Comparison of ENCODE assay signal across 8 mouse cellular contexts in the genomic region with DNA sequence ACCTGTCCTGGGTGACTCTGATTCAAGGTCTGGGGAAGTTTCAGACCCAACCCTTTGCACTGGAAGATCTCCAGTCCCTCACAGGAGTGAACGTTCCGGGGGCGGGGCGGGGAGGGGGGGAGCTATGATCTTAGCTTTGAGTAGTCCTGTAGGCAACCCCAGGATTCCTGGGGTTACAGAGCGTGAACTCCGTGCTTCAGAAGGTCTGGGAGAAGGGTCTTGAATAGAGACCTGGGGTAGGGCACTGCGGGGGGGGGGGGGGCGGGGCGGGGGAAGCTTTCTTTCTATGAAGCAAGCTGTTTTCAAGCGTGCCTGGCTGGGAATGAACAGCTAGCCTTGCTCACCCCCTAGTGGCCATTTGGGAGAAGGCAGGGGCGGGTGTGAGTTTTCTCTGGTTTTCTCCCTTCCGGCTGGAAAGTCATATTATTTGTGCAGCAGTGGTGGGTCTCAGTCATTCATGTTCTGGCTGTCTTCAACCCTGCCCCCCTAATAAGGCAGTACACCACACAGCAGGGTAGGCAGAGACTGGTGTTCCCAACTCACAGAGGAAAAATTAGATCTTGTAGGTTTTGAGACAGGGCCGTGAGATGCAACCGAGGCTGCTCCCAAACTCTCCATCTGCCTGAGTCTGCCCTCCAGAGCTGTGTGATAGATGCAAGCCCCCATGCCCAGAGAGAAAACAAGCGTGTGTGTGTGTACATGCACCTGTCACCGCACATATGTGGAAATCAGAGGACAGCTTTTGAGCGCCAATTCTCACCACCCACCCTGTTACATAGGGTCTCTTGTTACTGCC. TPM values are rescaled to one million over a fixed set of nuclear protein-coding genes. Genes with fewer than 3 reads are reported as not detected.
DNase-seq lines count a peak whose midpoint lies in the region; ATAC-seq lines count a peak whose summit lies in the region.

No protein-coding gene starts in this region.

- H3K9ac ChIP-seq in embryonic facial prominence, embryonic 12.5 days: no peak overlapping the region
- no peak overlapping the region for H3K9ac ChIP-seq in kidney, embryonic 14.5 days (ENCODE audit: low read depth, low read length)
- 0 out of 2 replicates have a peak overlapping the region, but pooled peaks have one; percentile 19 for H3K9ac ChIP-seq in limb, embryonic 13.5 days
- no peak overlapping the region for H3K9ac ChIP-seq in midbrain, embryonic 15.5 days

- peak overlapping the region; percentile 25 for H3K4me3 ChIP-seq in embryonic facial prominence, embryonic 12.5 days
- H3K4me3 ChIP-seq in heart, embryonic 10.5 days: peak overlapping the region; percentile 41
- H3K4me3 ChIP-seq in kidney, embryonic 14.5 days (ENCODE audit: low read length): peak overlapping the region; percentile 17; the same call in 1 of the 2 replicates
- H3K4me3 ChIP-seq in limb, embryonic 13.5 days: peak overlapping the region; percentile 27
- H3K4me3 ChIP-seq in midbrain, embryonic 15.5 days: peak overlapping the region; percentile 29

- peak; percentile 23 to 92 for DNase-seq in frontal cortex, adult 2 months (ENCODE audit: extremely low spot score in 1 of 2, low spot score in 1 of 2)
- peak; percentile 87 for DNase-seq in heart, embryonic 10.5 days (ENCODE audit: low spot score)
- DNase-seq in spleen, postnatal 10 days (ENCODE audit: low spot score in 2 of 2): peak; percentile 38 to 77

- H3K27ac ChIP-seq in embryonic facial prominence, embryonic 12.5 days: no peak overlapping the region
- H3K27ac ChIP-seq in heart, embryonic 10.5 days: no peak overlapping the region
- no peak overlapping the region for H3K27ac ChIP-seq in kidney, embryonic 14.5 days (ENCODE audit: low read depth, low read length)
- H3K27ac ChIP-seq in limb, embryonic 13.5 days: no peak overlapping the region
- no peak overlapping the region for H3K27ac ChIP-seq in midbrain, embryonic 15.5 days

- H3K36me3 ChIP-seq in embryonic facial prominence, embryonic 12.5 days: no peaks in the 10 kb centered on the region
- H3K36me3 ChIP-seq in heart, embryonic 10.5 days: no peaks in the 10 kb centered on the region
- no peaks in the 10 kb centered on the region for H3K36me3 ChIP-seq in kidney, embryonic 14.5 days (ENCODE audit: control insufficient read depth, insufficient read depth, low read length)
- no peaks in the 10 kb centered on the region for H3K36me3 ChIP-seq in limb, embryonic 13.5 days
- no peaks in the 10 kb centered on the region for H3K36me3 ChIP-seq in midbrain, embryonic 15.5 days (replicated peaks)

- WGBS in embryonic facial prominence, embryonic 12.5 days: 19% methylated on average over 15 of the region's 17 CpGs
- 17% methylated on average over 17 of the region's 17 CpGs for WGBS in heart, embryonic 10.5 days
- WGBS in kidney, embryonic 14.5 days: 18% methylated on average over 17 of the region's 17 CpGs
- WGBS in limb, embryonic 13.5 days: 16% methylated on average over 17 of the region's 17 CpGs
- WGBS in midbrain, embryonic 15.5 days: 19% methylated on average over 16 of the region's 17 CpGs

- H3K4me2 ChIP-seq in embryonic facial prominence, embryonic 12.5 days (replicated peaks): peak overlapping the region; percentile 49
- H3K4me2 ChIP-seq in kidney, embryonic 14.5 days (replicated peaks; ENCODE audit: low read depth, low read length): peak overlapping the region; percentile 38
- peak overlapping the region; percentile 59 for H3K4me2 ChIP-seq in limb, embryonic 13.5 days (replicated peaks)
- H3K4me2 ChIP-seq in midbrain, embryonic 15.5 days: peak overlapping the region; percentile 57

- H3K9me3 ChIP-seq in embryonic facial prominence, embryonic 12.5 days: no peaks in the 10 kb centered on the region
- no peaks in the 10 kb centered on the region for H3K9me3 ChIP-seq in heart, embryonic 10.5 days
- H3K9me3 ChIP-seq in kidney, embryonic 14.5 days (ENCODE audit: control insufficient read depth, low read length): no peaks in the 10 kb centered on the region
- no peaks in the 10 kb centered on the region for H3K9me3 ChIP-seq in limb, embryonic 13.5 days
- H3K9me3 ChIP-seq in midbrain, embryonic 15.5 days: no peaks in the 10 kb centered on the region

- peaks cover 3% of the 10 kb centered on the region; the same call in 1 of the 2 replicates for H3K27me3 ChIP-seq in embryonic facial prominence, embryonic 12.5 days
- 0 out of 2 replicates have a peak, but pooled peaks cover 13% of the 10 kb centered on the region for H3K27me3 ChIP-seq in heart, embryonic 10.5 days (ENCODE audit: insufficient read depth, poor library complexity, severe bottlenecking)
- H3K27me3 ChIP-seq in kidney, embryonic 14.5 days (ENCODE audit: control insufficient read depth, insufficient read depth, low read length): no peaks in the 10 kb centered on the region
- H3K27me3 ChIP-seq in limb, embryonic 13.5 days: no peaks in the 10 kb centered on the region; the same call in 1 of the 2 replicates
- no peaks in the 10 kb centered on the region for H3K27me3 ChIP-seq in midbrain, embryonic 15.5 days (replicated peaks)

- ATAC-seq in frontal cortex, adult (ENCODE audit: low TSS enrichment): no peak
- ATAC-seq in embryonic facial prominence, embryonic 12.5 days (ENCODE audit: insufficient number of reproducible peaks, insufficient read depth, low FRiP score, low TSS enrichment): peak; percentile 17; the same call in 1 of the 2 replicates
- peak; percentile 63 for ATAC-seq in kidney, embryonic 14.5 days (ENCODE audit: low FRiP score, low TSS enrichment)
- peak; percentile 48; the same call in 1 of the 2 replicates for ATAC-seq in limb, embryonic 13.5 days (ENCODE audit: low FRiP score, low read depth)
- peak; percentile 75 for ATAC-seq in midbrain, embryonic 15.5 days (replicated peaks)

- no peaks in the 10 kb centered on the region for H3K4me1 ChIP-seq in embryonic facial prominence, embryonic 12.5 days
- no peaks in the 10 kb centered on the region for H3K4me1 ChIP-seq in heart, embryonic 10.5 days
- no peaks in the 10 kb centered on the region for H3K4me1 ChIP-seq in kidney, embryonic 14.5 days (ENCODE audit: control insufficient read depth, insufficient read depth, low read length)
- peaks cover 17% of the 10 kb centered on the region for H3K4me1 ChIP-seq in limb, embryonic 13.5 days
- H3K4me1 ChIP-seq in midbrain, embryonic 15.5 days: 0 out of 2 replicates have a peak, but pooled peaks cover 5% of the 10 kb centered on the region

RNA-seq across cellular contexts. Expression of a gene that starts 12.0 kb away (rescaled TPM):
- 16.9 and 20.1 TPM in 2 replicates for polyA plus RNA-seq in frontal cortex, adult 2 months (2012; rRNA removed)
- polyA plus RNA-seq in embryonic facial prominence, embryonic 12.5 days (2016; fragmentation: Nextera tagmentation; extraction: Ambion mirVana): 0.18 TPM in 1 of 2 replicates, not detected in the other
- polyA plus RNA-seq in heart, embryonic 10.5 days (2016; fragmentation: Nextera tagmentation; extraction: Ambion mirVana): 0.08 and 0.09 TPM in 2 replicates
- polyA plus RNA-seq in kidney, embryonic 14.5 days (2014; fragmentation: Nextera tagmentation; extraction: Ambion mirVana): not detected in 2 replicates
- 0.19 and 0.36 TPM in 2 replicates for polyA plus RNA-seq in limb, embryonic 13.5 days (2015; fragmentation: Nextera tagmentation; extraction: Ambion mirVana)
- polyA plus RNA-seq in midbrain, embryonic 15.5 days (2015; fragmentation: Nextera tagmentation; extraction: Ambion mirVana): 0.44 and 0.47 TPM in 2 replicates

RNA-seq across cellular contexts. Expression of a gene that starts 54.6 kb away (rescaled TPM):
- polyA plus RNA-seq in frontal cortex, adult 2 months (2012; rRNA removed): 0.13 TPM in 1 of 2 replicates, not detected in the other
- 47.2 and 64.8 TPM in 2 replicates for polyA plus RNA-seq in embryonic facial prominence, embryonic 12.5 days (2016; fragmentation: Nextera tagmentation; extraction: Ambion mirVana)
- polyA plus RNA-seq in heart, embryonic 10.5 days (2016; fragmentation: Nextera tagmentation; extraction: Ambion mirVana): 1.2 and 4.0 TPM in 2 replicates
- polyA plus RNA-seq in kidney, embryonic 14.5 days (2014; fragmentation: Nextera tagmentation; extraction: Ambion mirVana): not detected in 2 replicates
- polyA plus RNA-seq in limb, embryonic 13.5 days (2015; fragmentation: Nextera tagmentation; extraction: Ambion mirVana): 15.7 and 17.7 TPM in 2 replicates
- polyA plus RNA-seq in midbrain, embryonic 15.5 days (2015; fragmentation: Nextera tagmentation; extraction: Ambion mirVana): 0.13 and 0.26 TPM in 2 replicates

Comparison
In these comparisons a context has a peak if more than half of its experiments do, and no peak if none do; other contexts are left out.
1. RNA of a gene that starts 12.0 kb away (polyA plus RNA-seq): 16.9 to 20.1 TPM in frontal cortex, adult 2 months; 0.44 to 0.47 TPM in midbrain, embryonic 15.5 days, 0.19 to 0.36 TPM in limb, embryonic 13.5 days, 0.18 TPM in embryonic facial prominence, embryonic 12.5 days, 0.08 to 0.09 TPM in heart, embryonic 10.5 days and not detected in kidney, embryonic 14.5 days; every median in the first group is over 10 times any median in the second.
2. Peak in every context shown above with its lines, with median percentiles within 50 percentile points of each other: DNase-seq, H3K4me2 ChIP-seq and H3K4me3 ChIP-seq.